Mouse (Mus musculus): Measurements from ENCODE around the gene Nsmce4a.

The Nsmce4a gene

DNA sequence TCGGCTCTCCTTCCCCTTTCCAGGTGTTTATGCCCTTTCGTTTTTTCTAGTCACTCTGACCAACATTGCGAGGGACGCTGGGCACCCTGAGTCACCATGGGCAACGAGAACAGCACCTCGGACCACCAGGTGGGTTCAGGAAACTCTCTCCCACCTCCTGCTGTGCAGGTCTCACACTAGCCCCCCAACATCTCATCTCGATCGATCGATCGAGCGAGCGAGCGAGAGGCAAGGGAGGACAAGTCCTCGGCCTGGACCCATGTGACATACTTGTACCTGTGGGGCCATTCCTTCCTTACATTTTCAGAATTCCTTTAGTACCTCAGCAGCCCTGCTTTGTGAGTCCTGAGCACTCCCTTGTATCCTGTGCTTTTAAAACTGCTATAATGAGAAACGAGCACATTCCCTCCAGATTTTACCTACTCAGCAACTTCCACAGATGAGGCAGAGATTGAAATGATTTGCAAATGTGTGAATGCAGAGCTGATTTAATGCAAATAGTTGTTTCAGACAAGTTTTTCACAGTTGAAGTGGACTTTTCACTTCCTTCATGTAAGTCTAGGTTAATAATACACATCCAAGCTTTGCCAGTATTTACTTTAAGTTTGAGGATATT lies 4.6 kb upstream of the Nsmce4a start, which contains the start of gene Tacc2:
Tacc2 (plus strand) TSS at position 51 of the 616 bp plus-strand sequence.
- no peak for DNase-seq (ENCODE audit: low spot score)

GRCm38 (mm10) chr7:130576981-130577380 lies 4.1 kb upstream of the Nsmce4a start:
- DNase-seq (ENCODE audit: low spot score): no peak

DNA sequence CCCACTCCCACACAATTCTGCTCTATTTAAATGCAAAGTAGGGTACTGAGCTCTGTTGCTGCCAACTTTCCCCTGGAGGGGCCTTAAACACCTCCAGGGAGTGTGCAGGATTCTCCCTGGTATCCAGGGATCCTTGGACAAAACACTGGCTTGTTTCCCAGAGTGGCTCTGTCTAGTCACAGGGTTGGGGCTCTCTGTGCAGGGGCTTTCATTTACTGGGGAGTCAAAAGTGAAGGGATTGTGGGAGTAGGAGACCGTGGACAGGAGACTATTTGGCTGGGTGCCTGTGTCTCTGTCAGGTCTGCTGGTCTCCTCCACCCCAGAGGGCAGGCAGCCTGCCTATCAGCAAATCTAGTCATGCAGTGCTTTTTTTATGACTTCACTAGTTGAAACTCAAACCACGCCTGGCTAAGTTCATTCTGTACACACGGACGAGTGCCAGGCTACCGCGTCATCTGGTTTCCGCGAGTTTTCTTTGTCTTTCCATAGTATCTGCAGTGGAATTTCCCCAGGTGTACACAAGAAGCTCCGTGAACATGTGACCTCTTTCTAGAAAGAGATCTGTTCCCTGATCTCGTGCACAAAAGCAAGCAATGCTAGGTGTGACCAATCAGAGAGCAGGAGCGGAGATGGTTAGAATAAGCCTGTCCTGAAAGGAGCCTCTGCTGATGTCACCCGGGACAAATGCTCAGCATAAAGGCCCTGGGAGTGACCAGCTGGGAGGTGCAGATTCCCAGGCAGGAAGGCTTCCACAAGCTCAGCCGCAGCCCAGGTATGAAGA lies 1.5 kb upstream of the Nsmce4a start:
- DNase-seq (ENCODE audit: low spot score): no peak

DNA sequence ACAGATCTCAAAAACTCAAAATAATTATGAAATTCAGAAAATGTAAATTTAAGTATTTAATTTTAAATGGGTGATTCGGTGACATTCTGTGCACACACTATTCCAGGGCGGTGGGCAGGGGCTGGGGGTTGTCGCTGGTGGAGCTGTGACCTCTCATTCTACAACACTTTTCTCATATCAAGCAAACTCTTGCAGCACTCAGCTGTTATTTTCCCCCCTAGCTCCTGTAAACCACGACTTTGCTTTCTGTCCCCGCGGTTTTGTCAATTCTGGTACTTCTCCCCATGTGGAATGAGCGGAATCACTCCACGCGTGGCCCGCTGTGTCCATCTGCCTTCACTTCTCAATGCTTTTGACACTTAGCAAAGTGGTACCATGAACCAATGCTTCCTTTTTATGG lies 828 bp upstream of the Nsmce4a start:
- DNase-seq (ENCODE audit: low spot score): no peak

GRCm38 (mm10) chr7:130570472-130570871 lies 2.4 kb downstream of the Nsmce4a start:
- DNase-seq (ENCODE audit: low spot score): no peak

DNA sequence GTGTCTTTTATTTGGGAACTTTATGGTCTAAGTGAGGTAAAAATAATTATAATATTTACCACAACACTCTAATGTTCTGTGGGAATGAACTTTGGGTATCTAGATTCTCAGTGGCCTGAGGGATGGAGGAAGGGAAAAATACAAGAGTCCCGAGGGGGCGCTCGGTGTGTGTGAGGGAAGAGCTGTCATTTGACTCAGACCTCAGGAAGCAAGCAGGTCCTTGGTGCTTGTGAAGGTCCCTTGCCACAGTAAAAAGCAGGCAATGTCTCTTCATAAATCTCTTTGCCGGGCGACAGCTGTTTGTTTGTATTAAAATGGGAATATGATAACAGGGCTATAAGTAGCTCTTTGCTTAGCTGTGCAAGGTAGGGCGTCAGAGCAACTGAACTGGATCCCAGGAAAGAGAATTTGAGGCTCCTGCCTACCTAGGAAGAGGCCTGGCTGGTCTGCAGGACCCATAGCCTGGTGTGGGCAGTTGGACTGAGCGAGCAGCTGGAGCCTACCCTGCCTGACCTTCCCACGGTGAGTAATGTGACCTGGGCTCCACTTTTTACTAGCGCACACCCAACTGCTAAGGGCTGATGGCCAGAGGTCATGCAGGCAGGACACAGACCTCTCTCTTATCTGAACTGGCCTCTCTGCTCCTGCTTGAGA lies 4.0 kb downstream of the Nsmce4a start:
- no peak for DNase-seq (ENCODE audit: low spot score)

DNA sequence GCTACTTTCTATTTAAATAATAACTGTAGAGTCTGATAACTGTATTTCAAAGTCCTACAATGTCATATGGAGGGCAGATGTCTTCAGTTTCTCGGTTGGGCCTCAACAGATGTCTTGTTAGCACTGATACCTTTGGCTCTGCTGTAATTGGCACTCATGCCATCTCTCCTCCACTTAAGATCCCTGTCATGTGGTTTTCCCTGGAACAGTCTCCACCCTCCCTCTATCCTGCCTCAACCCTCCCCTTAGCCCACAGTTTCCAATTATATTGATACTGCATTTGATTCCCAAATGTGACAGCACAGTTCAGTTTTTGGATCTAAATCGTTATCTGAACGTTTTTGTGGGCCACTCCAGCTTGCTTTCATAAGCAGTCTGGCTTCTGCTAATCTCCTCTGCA lies 8.3 kb downstream of the Nsmce4a start:
- DNase-seq (ENCODE audit: low spot score): no peak

GRCm38 (mm10) chr7:130563880-130564279 lies 9.0 kb downstream of the Nsmce4a start:
- no peak for DNase-seq (ENCODE audit: low spot score)

- no peak for DNase-seq (ENCODE audit: low spot score)
Measured at GRCm38 (mm10) chr7:130563276-130563675, 9.6 kb downstream of the Nsmce4a start.

DNA sequence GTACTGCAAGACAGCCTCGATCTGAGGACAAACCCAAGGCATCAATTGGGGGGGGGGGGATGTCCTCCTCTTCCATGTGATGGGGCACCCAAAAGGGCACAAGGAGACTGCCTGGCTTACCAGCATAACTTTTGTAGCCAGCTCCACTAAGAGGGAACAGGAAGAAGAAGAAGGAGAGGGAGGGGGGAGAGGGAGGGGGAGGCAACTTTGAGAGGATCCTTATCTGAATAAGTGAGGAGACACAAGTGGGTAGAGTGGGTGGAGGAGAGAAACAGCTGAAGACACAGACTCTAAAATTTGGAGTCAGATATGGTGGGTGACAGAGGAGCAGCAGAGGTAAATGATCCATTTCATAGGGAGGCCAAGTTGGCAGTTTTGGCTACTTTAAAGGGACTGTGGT lies 12.0 kb downstream of the Nsmce4a start:
- no peak for DNase-seq (ENCODE audit: low spot score)

GRCm38 (mm10) chr7:130558592-130558991 lies 14.3 kb downstream of the Nsmce4a start:
- DNase-seq (ENCODE audit: low spot score): no peak

GRCm38 (mm10) chr7:130555597-130555996 lies 17.3 kb downstream of the Nsmce4a start:
- no peak for DNase-seq (ENCODE audit: low spot score)

DNA sequence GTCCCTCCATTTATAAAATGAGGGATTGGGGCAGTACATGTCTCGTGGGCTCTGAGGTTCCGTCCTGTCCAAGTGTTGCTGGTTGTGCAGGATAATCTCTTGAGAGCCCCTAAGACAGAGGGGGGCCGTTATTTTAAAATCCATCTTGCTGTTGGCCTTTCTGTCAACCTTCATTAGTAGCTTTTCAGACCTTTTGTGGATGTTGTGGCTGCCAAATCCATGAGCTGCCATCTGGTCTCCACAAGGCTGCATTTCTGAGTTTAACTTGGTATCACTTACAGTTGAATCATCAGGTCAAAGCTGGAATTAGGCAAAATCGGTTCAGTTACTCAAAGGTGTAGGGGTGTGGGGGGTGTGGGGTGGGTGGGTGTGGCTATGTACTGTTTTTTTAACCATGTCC lies 19.6 kb downstream of the Nsmce4a start:
- DNase-seq (ENCODE audit: low spot score): peak; percentile 26

DNA sequence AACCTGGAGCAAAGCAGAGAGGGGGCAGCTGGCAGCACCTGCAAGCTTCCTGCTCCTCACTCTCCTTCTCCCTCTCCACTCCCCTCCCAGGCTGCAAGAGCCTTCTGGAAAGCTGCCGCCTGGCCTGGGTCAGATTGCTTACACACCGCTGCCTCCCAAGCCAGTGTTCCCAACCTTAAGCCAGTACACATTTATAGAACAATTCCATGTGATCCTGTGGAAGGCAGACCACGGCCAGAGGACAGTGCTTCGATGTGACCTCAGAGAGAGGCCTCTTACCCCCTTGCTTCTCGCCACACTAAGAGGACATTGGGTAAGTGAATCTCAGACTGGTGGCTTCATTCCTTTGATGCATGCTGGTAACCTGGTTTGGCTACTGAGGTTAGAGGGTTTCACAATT lies 20.1 kb downstream of the Nsmce4a start:
- peak; percentile 63 for DNase-seq (ENCODE audit: low spot score)

GRCm38 (mm10) chr7:130547635-130548175 lies 25.2 kb downstream of the Nsmce4a start:
- DNase-seq (ENCODE audit: low spot score): no peak

- DNase-seq (ENCODE audit: low spot score): peak; percentile 94
Measured at GRCm38 (mm10) chr7:130546791-130547484, 26.0 kb downstream of the Nsmce4a start.

- DNase-seq (ENCODE audit: low spot score): peak; percentile 14
Measured at GRCm38 (mm10) chr7:130546421-130546790, 26.5 kb downstream of the Nsmce4a start.

- no peak for DNase-seq (ENCODE audit: low spot score)
Measured at GRCm38 (mm10) chr7:130545893-130546292, 27.0 kb downstream of the Nsmce4a start.

DNA sequence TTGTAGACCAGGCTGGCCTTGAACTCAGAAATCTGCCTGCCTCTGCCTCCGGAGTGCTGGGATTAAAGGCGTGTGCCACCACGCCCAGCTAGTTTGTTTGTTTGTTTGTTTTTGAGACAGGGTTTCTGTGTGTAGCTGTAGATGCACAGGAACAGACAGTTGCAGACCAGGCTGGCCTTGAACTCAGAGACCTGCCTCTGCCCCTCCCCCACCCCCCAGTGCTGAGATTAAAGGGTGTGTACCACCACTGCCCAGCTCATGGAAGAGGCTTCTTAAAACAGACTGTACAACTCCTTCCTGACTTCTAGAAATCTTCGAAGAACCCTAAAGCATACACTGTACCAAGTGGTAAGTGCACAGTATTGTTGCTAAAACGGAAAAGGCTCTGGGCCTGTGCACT lies 27.5 kb downstream of the Nsmce4a start:
- DNase-seq (ENCODE audit: low spot score): no peak

GRCm38 (mm10) chr7:130543181-130543580 lies 29.7 kb downstream of the Nsmce4a start:
- DNase-seq (ENCODE audit: low spot score): no peak

DNA sequence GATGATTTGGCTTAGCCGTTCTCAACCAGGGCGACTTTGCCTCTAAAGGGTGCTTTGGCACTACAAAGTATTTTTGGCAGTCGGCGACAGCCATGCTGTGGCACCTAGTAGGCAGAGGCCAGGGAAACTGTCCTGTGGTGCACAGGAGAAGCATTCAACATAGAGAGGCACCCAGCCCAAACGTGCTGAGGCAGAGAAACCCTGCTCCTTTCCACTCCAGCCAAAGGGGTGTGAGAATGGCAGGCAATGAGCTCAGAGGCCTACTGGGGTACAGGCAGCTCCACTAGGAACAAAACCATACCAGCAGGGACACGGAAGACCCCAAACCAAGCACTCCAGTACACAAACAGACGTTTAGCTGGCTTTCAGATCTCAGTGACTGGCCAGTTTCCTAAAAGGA lies 32.7 kb downstream of the Nsmce4a start:
- no peak for DNase-seq (ENCODE audit: low spot score)

GRCm38 (mm10) chr7:130537068-130537467 lies 35.9 kb downstream of the Nsmce4a start:
- DNase-seq (ENCODE audit: low spot score): no peak
